Mouse (Mus musculus) G1E (cell line): ENCODE data around the gene Cd276.

Source experiments
- CTCF ChIP-seq: IDR thresholded peaks from 2 replicates; pipeline ENCODE4 v1.5.1; 2012; ENCODE audit warnings: low read depth, low read length, inconsistent platforms, mixed read lengths
- GATA1 ChIP-seq: IDR thresholded peaks from 2 replicates; pipeline ENCODE4 v1.6.1; 2012; ENCODE audit warnings: borderline replicate concordance, low read length, inconsistent platforms, mixed read lengths
- POLR2AphosphoS5 ChIP-seq: IDR thresholded peaks from 2 replicates; pipeline ENCODE4 v1.6.1; 2012; ENCODE audit warnings: low read depth, low read length, inconsistent platforms; ENCODE audit not compliant: insufficient replicate concordance
- TAL1 ChIP-seq: conservative IDR thresholded peaks from 2 replicates; pipeline ENCODE4 v1.6.1; 2012; ENCODE audit warnings: low read depth, low read length, inconsistent platforms, mixed read lengths

- TF ChIP-seq POLR2AphosphoS5 (no peak), CTCF (no peak), GATA1 (no peak), TAL1 (no peak)
Measured at GRCm38 (mm10) chr9:58546630-58547360, 8.4 kb downstream of the Cd276 start.
